ENCODE assay signal across 12 mouse cellular contexts in the genomic region with DNA sequence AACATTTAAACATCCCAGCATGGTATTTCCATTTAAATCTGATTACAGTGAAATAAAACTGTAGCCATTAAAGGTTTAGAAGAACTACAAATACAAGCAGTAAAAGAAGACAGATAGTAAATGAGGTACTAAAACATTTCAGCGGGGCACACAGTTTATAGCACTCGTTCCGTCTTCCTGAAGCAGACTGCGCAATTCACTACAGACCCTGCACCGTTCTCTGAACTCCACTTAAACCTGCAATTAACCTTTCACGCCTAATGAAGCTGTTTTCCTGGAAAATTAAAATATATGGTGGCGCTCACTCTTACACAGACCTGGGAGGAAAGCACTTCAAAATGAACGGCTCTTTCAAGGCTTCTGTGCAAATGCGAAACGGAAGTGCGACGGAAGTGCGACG.
"Had no signal": no experiment of that assay in that cellular context is flagged by ENCODE, and none has a peak within 500 bp of the region (broad histone marks: within the 10 kb centered on the region; RNA-seq: fewer than 3 reads in every experiment).

No protein-coding gene starts in this region.

- H3K9ac ChIP-seq: liver, embryonic 14.5 days; midbrain, embryonic 12.5 days had no signal

- H3K36me3 ChIP-seq: midbrain, embryonic 12.5 days had no signal

- H3K9me3 ChIP-seq: midbrain, embryonic 12.5 days had no signal

- ATAC-seq: inflammation-experienced regulatory T-cells, adult 6 months had no signal

- H3K4me2 ChIP-seq: midbrain, embryonic 12.5 days had no signal

- H3K4me1 ChIP-seq: midbrain, embryonic 12.5 days had no signal

- H3K4me3 ChIP-seq: layer of hippocampus, adult 2 months; midbrain, embryonic 12.5 days; myocyte had no signal

- DNase-seq: kidney, adult 8-10 months; kidney, postnatal 4 days; lung, adult 18-20 months; right cerebral cortex, postnatal 4 days; spleen, adult 18-20 months; thymus, adult 18-20 months; thymus, postnatal 14 days had no signal

- H3K27ac ChIP-seq: layer of hippocampus, adult 2 months; liver, embryonic 14.5 days; midbrain, embryonic 12.5 days had no signal

- H3K27me3 ChIP-seq: midbrain, embryonic 12.5 days had no signal
